Mouse (Mus musculus): ENCODE results near the gene Hyls1. TPM values are rescaled to one million over a fixed set of nuclear protein-coding genes. Genes with fewer than 3 reads are reported as not detected.

Hyls1 gene
- polyA plus RNA-seq (2012; rRNA removed) = 15.2 and 21.0 TPM in 2 replicates

DNA sequence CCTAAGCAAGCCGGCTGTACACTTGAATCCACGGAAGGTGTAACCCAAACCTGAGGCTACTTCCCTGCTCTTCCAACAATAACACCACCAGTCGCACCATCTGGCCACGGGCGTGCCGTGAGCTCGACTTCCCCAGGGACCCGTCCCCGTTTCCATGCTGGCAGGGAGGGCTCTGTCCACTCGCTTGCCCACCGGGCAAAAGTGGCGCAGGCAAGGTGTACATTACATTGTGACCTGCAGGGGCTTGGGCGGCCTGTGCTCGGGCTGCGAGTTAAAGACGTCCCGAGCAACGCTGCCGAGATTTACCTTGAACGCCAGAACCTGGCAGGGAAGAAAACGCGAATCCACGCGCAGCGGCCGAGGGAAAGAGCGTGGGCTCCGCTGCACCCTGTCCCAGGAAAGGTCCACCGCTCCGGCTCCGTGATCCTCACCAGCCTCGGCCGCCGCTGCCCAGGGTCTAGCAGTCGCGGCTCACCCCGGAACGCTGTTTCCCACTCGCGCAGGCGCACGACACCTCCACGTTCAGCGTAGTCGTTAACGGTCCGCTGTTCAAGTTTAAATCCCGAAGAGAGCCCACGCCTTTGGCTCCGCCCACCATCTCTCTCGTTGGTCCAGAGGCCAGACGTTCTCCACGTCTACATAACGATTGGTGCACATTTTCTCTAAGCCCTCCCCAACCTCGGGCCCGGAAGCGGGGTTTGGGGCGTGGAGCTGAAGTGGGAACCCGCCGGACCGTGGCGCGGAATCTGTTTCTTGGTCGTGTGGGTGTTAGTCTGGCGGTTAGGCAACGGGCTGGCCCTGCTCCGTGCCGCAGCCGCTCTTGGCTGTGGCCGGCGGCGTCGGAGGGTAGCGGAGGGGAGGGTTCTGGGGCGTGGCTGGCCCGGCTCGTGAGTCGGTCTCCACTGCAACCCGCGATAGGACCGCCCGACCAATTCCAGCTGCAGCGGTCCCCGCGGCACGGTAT is at the start of gene Hyls1, which contains the start of gene Pate2:
Gene Hyls1, minus strand, starts transcription at position 828 of the 964 bp plus-strand sequence.
Gene Pate2, plus strand, starts transcription at position 714 of the 964 bp plus-strand sequence.

DNA sequence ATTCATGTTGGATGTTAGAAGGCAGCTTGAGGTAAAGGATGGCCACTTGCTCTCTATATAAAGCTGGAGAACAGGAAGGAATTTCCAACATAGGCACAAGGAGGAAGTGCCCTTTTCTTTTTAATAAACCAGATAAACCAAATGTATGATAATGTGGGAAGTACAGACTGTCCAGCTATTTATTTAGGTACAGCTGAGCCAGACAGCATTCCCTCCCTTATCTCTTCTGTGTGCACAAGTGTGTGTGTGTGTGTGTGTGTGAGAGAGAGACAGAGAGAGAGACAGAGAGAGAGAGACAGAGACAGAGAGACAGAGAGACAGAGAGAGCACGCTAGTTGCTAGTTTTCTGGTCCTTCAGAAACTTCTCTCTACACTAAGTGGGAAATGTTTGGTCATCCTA is 41.6 kb upstream of the Hyls1 start, which contains the start of gene Pate4:
Gene Pate4, minus strand, starts transcription at position 101 of the 400 bp plus-strand sequence.

DNA sequence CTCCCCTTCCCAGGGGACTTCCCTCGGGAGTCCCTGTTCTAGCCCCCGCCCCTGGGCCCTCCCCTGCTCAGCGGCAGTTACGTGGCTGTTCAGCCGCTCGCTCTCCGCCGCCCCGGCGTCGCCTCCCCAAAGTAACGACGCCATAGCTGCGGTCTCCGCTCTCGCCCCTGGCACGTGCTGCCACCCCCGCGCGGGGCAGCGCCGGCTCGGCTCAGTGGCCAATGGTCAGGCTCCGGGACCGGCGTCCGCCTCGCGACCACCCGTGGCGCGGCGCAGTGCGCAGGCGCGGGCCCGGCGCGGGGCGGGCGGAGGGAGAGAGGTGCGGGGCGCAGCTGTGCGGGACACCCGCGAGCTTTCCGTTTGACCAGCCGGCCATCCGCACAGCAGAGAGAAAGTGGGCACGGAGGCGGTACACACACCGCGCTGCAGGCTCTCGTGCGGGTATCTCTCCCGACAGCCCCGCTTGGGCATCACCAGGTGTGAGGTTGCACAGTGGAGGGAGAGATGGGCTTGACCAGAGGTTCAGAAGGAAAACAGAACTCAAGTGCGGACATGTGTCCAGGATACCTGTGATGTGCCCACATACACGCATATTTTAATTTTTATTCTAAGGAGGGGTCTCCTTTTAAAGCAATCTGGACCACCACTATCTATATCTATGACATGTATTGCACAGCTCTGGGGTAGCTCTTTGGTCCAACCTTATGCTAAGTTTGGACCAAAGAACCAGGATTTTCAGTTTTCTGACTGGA is 11.8 kb downstream of the Hyls1 start, which contains the start of the genes Ddx25 and Pus3:
Gene Ddx25, minus strand, starts transcription at position 272 of the 752 bp plus-strand sequence.
Gene Pus3, plus strand, starts transcription at position 339 of the 752 bp plus-strand sequence.

DNA sequence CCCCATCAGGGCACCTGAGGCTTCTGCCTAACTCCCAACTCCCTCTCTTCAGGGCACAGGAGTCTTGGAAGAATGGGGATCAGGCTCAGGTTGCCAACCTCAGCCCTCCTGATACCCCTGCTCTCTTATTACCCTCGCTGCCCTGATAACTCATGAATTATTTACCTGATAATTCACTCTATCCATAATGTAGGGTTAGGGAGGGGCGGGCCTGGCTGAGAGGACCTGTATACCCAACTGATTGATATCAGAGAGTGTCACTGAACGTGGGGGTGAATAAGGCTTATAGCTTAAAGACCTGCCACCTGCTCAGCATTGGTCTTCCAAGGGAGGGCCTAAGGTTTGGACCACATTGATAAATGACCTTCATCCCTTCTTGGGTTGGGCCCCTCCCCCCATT is 52.0 kb downstream of the Hyls1 start, which contains the start of gene Gm1113:
Gene Gm1113, minus strand, starts transcription at position 101 of the 400 bp plus-strand sequence.

Other genes starting within 250 kb of the Hyls1 start
- 22.4 and 32.9 TPM in 2 replicates for gene Cdon, start 149.3 kb downstream of the Hyls1 start, polyA plus RNA-seq (2012; rRNA removed)
- not detected in 2 replicates for gene Gm1113, start 52.1 kb downstream of the Hyls1 start, polyA plus RNA-seq (2012; rRNA removed)
- 4.1 and 4.9 TPM in 2 replicates for gene Ddx25, start 11.9 kb downstream of the Hyls1 start, polyA plus RNA-seq (2012; rRNA removed)
- 22.8 and 24.8 TPM in 2 replicates for gene Pus3, start 11.8 kb downstream of the Hyls1 start, polyA plus RNA-seq (2012; rRNA removed)
- 1.3 and 1.9 TPM in 2 replicates for gene Pate2, start 114 bp downstream of the Hyls1 start, polyA plus RNA-seq (2012; rRNA removed)
- gene Pate4, start 41.5 kb upstream of the Hyls1 start, polyA plus RNA-seq (2012; rRNA removed) = not detected in 2 replicates
- gene Pate3, start 77.8 kb upstream of the Hyls1 start, polyA plus RNA-seq (2012; rRNA removed) = not detected in 2 replicates
- gene Pate1, start 117.0 kb upstream of the Hyls1 start, polyA plus RNA-seq (2012; rRNA removed) = not detected in 2 replicates
- not detected in 2 replicates for gene Gm17677, start 170.7 kb upstream of the Hyls1 start, polyA plus RNA-seq (2012; rRNA removed)
- gene Gm17727, start 207.7 kb upstream of the Hyls1 start, polyA plus RNA-seq (2012; rRNA removed) = not detected in 2 replicates
- gene Gm27235, start 219.7 kb upstream of the Hyls1 start, polyA plus RNA-seq (2012; rRNA removed) = not detected in 2 replicates
- gene D730048I06Rik, start 219.7 kb upstream of the Hyls1 start, polyA plus RNA-seq (2012; rRNA removed) = not detected in 2 replicates

All from central nervous system, embryonic 11.5 days (tissue).